Mouse (Mus musculus) embryonic facial prominence, embryonic 11.5 days (tissue): ENCODE measurements at regions not wholly inside any gene's neighbourhood (a gene's known extent, or its start where the extent isn't known, plus 50 kb on each side); places are given as distances from the start of the nearest gene placed in this dataset.
A peak's percentile ranks its signal among the peaks of the same experiment; 100 is the strongest.

ENCODE experiments used
- ATAC-seq: fragments of 200-750 bp; cut with Nextera tagmentation; replicated peaks from 2 replicates; pipeline ENCODE4 v1.8.0; 2017; ENCODE audit warnings: low read depth; ENCODE audit not compliant: insufficient number of reproducible peaks, low FRiP score, low TSS enrichment
- DNase-seq: peaks from one replicate; pipeline ENCODE4 v3.0.0-alpha.2; 2015; ENCODE audit warnings: low spot score
- H3K27ac ChIP-seq: fragments of 300-500 bp; sonication (generic); replicated peaks from 2 replicates; pipeline ENCODE4 v1.5.1; 2014; ENCODE audit warnings: mild to moderate bottlenecking, low read depth, low read length, control low read depth
- H3K27me3 ChIP-seq: fragments of 300-500 bp; sonication (generic); 2 replicates; pipeline ENCODE4 v1.6.1; 2014; ENCODE audit warnings: mild to moderate bottlenecking, low read length, moderate library complexity, mixed read lengths; ENCODE audit not compliant: control insufficient read depth, insufficient read depth
- H3K36me3 ChIP-seq: fragments of 300-500 bp; sonication (generic); replicated peaks from 2 replicates; pipeline ENCODE4 v1.6.1; 2014; ENCODE audit warnings: low read depth, mild to moderate bottlenecking, low read length, moderate library complexity, mixed read lengths; ENCODE audit not compliant: control insufficient read depth, insufficient read depth
- H3K4me1 ChIP-seq: fragments of 300-500 bp; sonication (generic); 2 replicates; pipeline ENCODE4 v1.6.1; 2014; ENCODE audit warnings: low read length, mixed read lengths; ENCODE audit not compliant: control insufficient read depth, insufficient read depth
- H3K4me2 ChIP-seq: fragments of 300-500 bp; sonication (generic); 2 replicates; pipeline ENCODE4 v1.6.1; 2014; ENCODE audit warnings: low read depth, mild to moderate bottlenecking, control low read depth, low read length, moderate library complexity
- H3K4me3 ChIP-seq: fragments of 300-500 bp; sonication (generic); 2 replicates; pipeline ENCODE4 v1.5.1; 2014; ENCODE audit warnings: low read depth, low read length, control low read depth
- H3K9ac ChIP-seq: fragments of 300-500 bp; sonication (generic); replicated peaks from 2 replicates; pipeline ENCODE4 v1.6.1; 2014; ENCODE audit warnings: mild to moderate bottlenecking, control low read depth, low read length
- H3K9me3 ChIP-seq: fragments of 300-500 bp; sonication (generic); replicated peaks from 2 replicates; pipeline ENCODE4 v1.6.1; 2016; ENCODE audit warnings: mild to moderate bottlenecking, low read length, inconsistent platforms, mixed read lengths; ENCODE audit not compliant: control insufficient read depth
- WGBS: fragments of 180-500 bp; shearing (Covaris S2); extraction: QIAGEN DNeasy Blood & Tissue Kit; methylation state at CpG from one replicate; pipeline ENCODE4 v1.1.7; 2014; 5-methylcytosine and 5-hydroxymethylcytosine counted together

DNA sequence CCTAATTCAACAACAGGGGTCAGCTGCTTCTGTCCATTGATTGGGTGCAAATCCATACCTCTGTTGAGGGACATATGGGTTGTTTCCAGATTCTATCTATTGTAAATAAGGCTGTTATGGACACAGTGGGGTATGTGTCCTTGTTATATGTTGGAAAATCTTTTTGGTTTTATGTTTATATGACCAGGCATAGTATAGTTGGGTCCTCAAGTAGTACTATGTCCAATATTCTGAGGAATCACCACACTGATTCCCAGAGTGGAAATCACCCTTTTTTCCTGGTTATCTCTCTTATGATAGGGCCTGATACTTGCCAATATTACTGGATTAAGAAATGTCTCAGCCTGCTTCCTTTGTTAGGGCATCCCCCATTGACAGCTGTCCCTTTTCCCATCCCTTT lies 1471.0 kb downstream of the Kcnt2 start:
- Histone ChIP-seq H3K4me1 (no peaks in the 10 kb centered on the region), H3K27ac (no peak overlapping the region), H3K4me3 (no peak overlapping the region), H3K4me2 (no peak overlapping the region), H3K9me3 (no peaks in the 10 kb centered on the region), H3K36me3 (no peaks in the 10 kb centered on the region), H3K9ac (no peak overlapping the region), H3K27me3 (no peaks in the 10 kb centered on the region)
- DNase-seq (no peak), ATAC-seq (no peak)

DNA sequence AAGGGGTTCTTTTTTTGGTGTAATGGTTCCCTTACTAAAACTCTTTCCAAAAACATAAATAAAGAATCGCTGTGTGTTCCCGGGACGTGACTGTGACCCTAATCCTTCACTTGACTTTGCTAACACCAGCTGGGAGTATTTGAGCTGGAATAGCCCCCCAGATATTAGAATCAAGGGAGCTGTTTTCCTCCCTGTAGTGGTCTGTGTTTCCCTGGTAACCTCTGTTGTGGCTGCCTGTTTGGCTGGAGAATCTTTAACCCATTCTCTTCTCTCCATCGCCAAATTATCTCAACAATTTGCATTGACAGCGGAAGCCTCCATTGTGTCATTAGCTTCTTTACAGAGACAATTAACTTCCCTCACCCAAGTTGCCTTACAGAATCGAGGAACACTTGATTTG lies 1471.6 kb downstream of the Kcnt2 start:
- ATAC-seq (no peak), DNase-seq (peak; percentile 12)
- no peaks in the 10 kb centered on the region for H3K9me3 ChIP-seq
- no peak overlapping the region for H3K27ac ChIP-seq
- no peaks in the 10 kb centered on the region for H3K36me3 ChIP-seq
- H3K27me3 ChIP-seq, result no peaks in the 10 kb centered on the region
- 41% methylated on average over 6 of the region's 6 CpGs for WGBS
- H3K4me1 ChIP-seq, result no peaks in the 10 kb centered on the region
- H3K4me2 ChIP-seq, result no peak overlapping the region
- no peak overlapping the region for H3K4me3 ChIP-seq
- no peak overlapping the region for H3K9ac ChIP-seq

DNA sequence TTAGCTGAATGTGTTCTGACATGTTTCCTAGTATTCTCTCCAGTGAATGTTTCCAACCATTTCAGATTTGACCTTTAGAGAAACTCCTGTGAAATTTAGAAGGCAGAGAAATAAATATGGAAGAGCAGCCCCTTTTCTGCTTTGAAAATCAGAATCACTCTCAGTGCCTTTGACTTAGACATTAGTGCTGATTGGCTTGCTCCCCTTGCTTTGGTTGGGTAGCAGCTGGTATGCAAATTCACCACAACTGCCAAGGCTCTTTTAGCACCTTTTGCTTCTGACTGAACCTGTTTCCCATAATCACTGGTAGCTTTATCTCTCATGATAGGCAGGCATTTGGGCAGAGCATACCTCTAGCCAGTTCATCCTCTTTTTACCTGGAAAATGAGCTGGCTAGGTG lies 1495.3 kb downstream of the Kcnt2 start:
- Histone ChIP-seq H3K36me3 (no peaks in the 10 kb centered on the region), H3K27ac (no peak overlapping the region), H3K9ac (no peak overlapping the region), H3K4me2 (no peak overlapping the region), H3K4me3 (no peak overlapping the region), H3K27me3 (no peaks in the 10 kb centered on the region), H3K4me1 (no peaks in the 10 kb centered on the region), H3K9me3 (no peaks in the 10 kb centered on the region)
- no peak for ATAC-seq
- no peak for DNase-seq

DNA sequence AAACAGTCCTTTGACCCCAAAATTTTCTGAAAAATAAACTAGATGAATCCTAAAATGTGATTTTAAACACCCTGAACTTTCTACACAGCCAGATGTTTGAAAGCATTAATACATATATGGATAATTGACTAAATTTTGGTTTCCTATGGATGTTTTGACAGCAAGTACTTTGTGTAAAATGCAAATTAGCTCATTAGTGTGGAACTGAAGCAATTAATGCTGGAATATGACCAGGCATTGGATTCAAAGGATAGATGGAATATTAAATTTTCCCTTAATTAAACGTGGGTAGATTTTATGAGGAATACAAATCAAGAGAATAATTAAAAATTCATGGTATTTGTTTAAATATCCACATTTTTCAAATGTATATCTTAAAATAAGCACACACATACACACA lies 1530.1 kb downstream of the Kcnt2 start:
- H3K4me1 ChIP-seq, result no peaks in the 10 kb centered on the region
- ATAC-seq (no peak), DNase-seq (no peak)
- no peaks in the 10 kb centered on the region for H3K27me3 ChIP-seq
- no peaks in the 10 kb centered on the region for H3K36me3 ChIP-seq
- H3K4me2 ChIP-seq, result no peak overlapping the region
- no peak overlapping the region for H3K9ac ChIP-seq
- H3K4me3 ChIP-seq, result no peak overlapping the region
- WGBS, result 66% methylated on average over 1 of the region's 1 CpGs
- H3K27ac ChIP-seq, result no peak overlapping the region
- H3K9me3 ChIP-seq, result no peaks in the 10 kb centered on the region

DNA sequence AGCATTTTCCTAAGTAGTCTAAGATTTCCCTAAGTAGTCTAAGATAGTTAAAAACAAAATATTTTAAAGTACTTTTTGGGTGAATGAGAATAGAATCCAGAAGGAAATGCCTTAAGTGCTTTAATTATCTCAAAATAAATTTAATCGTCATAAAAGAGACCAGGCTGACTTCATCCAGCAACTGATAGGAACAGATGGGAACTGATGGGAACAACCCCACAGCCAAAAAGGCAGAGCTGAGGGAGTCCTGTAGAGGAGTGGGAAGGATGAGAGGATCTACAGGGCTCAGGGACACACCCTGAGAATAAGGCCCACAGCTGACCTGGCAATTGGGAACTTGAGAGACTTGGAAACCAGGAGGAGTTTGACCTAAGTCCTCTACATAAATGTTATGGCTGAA lies 1537.4 kb downstream of the Kcnt2 start:
- no peaks in the 10 kb centered on the region for H3K4me1 ChIP-seq
- H3K9ac ChIP-seq, result no peak overlapping the region
- H3K27me3 ChIP-seq, result no peaks in the 10 kb centered on the region
- H3K4me2 ChIP-seq, result no peak overlapping the region
- no peak overlapping the region for H3K4me3 ChIP-seq
- no peak overlapping the region for H3K27ac ChIP-seq
- ATAC-seq (no peak), DNase-seq (no peak)
- WGBS, result 73% methylated on average over 1 of the region's 1 CpGs
- H3K9me3 ChIP-seq, result no peaks in the 10 kb centered on the region
- H3K36me3 ChIP-seq, result no peaks in the 10 kb centered on the region

DNA sequence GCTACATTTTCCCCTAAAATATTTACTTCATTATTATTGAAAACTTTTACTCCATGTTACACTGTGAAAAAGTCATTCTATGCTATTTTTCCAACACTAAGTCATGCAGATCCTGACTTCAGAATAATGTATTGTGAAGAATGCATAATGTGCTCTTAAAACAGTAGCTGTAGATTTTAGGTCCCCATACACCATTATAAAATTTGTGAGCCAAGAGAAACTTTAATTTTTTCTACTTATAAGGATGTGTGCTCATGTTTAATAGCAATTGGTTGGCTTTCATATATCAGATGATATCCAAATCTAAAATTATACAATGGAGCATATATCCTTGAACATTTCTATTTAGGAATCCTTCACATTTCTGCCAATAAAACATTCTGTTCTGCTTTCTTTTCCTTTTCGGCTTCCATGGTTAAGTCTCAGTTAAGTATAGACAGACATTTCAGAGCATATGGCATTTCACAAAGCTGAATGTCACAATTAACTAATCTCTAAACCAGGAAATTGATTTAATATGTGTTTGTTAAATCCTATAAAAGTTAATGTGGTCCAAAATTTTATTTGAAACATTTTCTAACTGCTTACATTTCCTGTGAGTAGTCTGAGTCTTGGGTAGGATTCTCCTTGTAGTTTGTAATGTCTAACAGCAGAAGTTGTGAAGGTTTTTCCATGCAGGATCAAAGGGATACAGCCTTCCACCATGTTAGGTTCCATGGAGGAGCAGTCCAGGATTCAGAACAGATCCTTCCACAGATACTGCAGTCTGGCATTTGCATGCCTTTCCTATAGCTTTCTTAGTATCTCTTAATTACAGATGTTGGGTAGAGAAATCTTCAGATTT lies 1567.6 kb downstream of the Kcnt2 start:
- Histone ChIP-seq H3K27ac (no peak overlapping the region), H3K4me1 (no peaks in the 10 kb centered on the region), H3K36me3 (no peaks in the 10 kb centered on the region), H3K4me3 (no peak overlapping the region), H3K9ac (no peak overlapping the region), H3K27me3 (no peaks in the 10 kb centered on the region), H3K4me2 (no peak overlapping the region), H3K9me3 (no peaks in the 10 kb centered on the region)
- 86% methylated on average over 1 of the region's 1 CpGs for WGBS
- no peak for DNase-seq
- ATAC-seq, result no peak

DNA sequence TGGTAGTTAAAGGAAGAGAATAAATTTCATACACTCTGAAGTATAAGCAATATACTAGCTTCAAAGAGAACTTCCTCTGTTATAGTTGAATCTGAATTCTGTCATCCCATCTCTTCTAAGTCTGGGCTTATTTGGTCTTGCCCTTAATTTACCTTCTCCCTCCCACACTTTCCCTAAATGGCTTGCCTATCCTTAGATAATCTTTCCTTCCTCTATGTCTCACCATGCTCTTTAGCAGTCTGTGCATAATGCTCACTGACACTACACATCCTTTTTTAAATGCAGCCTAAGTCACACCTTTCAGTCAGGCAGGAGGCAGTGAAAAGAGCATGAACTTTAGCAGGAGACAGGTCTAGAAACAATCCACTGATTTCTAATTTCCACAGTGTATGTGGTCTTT lies 1585.5 kb downstream of the Kcnt2 start:
- ATAC-seq (no peak), DNase-seq (no peak)
- Histone ChIP-seq H3K4me3 (no peak overlapping the region), H3K4me2 (no peak overlapping the region), H3K9me3 (no peaks in the 10 kb centered on the region), H3K27ac (no peak overlapping the region), H3K36me3 (no peaks in the 10 kb centered on the region), H3K9ac (no peak overlapping the region), H3K4me1 (no peaks in the 10 kb centered on the region), H3K27me3 (no peaks in the 10 kb centered on the region)

DNA sequence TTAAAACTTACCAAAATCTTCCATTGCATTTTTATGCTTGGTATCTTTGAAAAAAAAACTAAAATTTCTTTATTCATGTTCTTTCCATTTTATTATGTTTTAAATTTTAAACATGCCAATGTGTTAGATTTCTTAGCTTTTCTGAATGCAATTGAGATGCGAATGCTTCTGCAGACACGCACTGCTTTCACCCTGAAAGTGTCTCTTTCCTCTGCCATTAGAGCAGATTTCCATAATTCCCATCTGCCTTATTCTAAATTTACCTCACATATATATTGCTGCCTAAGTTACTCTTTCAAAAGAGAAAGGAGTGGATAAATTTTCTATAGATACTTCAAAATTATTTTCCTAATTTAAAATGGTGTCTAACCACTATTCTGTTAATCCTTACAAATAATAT lies 1596.6 kb downstream of the Kcnt2 start:
- Histone ChIP-seq H3K4me2 (no peak overlapping the region), H3K4me3 (no peak overlapping the region), H3K36me3 (no peaks in the 10 kb centered on the region), H3K9me3 (no peaks in the 10 kb centered on the region), H3K27ac (no peak overlapping the region), H3K4me1 (no peaks in the 10 kb centered on the region), H3K27me3 (no peaks in the 10 kb centered on the region), H3K9ac (no peak overlapping the region)
- 87% methylated on average over 2 of the region's 2 CpGs for WGBS
- ATAC-seq (no peak), DNase-seq (no peak)
